Mouse (Mus musculus): ENCODE results near the gene M1ap.

DNA sequence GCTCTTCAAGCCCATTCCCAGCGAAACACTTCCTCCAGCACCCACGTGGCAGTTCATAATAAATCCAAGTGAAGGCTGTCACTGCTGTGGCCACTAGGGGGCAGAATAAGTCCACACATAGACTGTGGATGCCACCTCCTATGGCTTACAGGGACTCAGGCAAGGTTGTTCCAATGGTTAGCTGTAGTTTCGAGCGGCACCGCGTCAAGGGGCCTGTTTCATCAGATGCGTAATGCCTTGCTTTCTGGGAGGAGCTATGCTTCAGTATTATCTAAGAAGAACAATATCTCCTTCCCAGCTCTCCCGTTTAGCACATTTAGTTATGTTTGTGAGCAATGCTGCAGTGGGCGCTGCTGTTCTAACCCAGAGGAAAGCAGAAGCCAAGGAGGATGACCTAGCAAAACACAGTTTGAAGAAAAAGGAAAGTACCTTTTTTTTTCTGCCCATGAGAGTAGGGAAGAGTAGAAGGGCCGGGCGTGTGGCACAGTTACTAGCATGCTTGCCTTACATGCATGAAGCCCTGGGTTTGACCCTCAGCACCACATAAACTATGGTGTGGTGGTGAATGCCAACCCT, 50.1 kb downstream of the M1ap start:
- TF ChIP-seq CTCF (IDR thresholded peaks at IDR 0.05) (peak; percentile 92), POLR2A (IDR thresholded peaks at IDR 0.05; ENCODE audit: insufficient read depth, low read depth, low read length) (peak; percentile 73)
